Mouse (Mus musculus) bone marrow macrophage, adult 2 months (primary cell): Measurements from ENCODE around the gene Rcan2.

Experiments
- CTCF ChIP-seq: IDR thresholded peaks from 2 replicates; pipeline ENCODE4 v1.5.1; 2012; ENCODE audit warnings: low read depth, mild to moderate bottlenecking, low read length, moderate library complexity
- POLR2A ChIP-seq: IDR thresholded peaks from 2 replicates; pipeline ENCODE4 v1.6.1; 2012; ENCODE audit warnings: mild to moderate bottlenecking, low read depth, low read length, borderline replicate concordance

GRCm38 (mm10) chr17:43855132-43855531 lies 54.0 kb downstream of the Rcan2 start:
- no peak for TF ChIP-seq CTCF
- no peak for TF ChIP-seq POLR2A
